Mouse (Mus musculus) brain, embryonic 14.5 days (tissue): ENCODE results near the gene Proser3. TPM values are rescaled to one million over a fixed set of nuclear protein-coding genes. Genes with fewer than 3 reads are reported as not detected.
"Not testable (repeated sequence)": the region's sequence is repeated elsewhere in the genome, so short reads cannot be mapped to it uniquely, and the experiment has no call there.

ENCODE experiments used
- DNase-seq: peaks from one replicate; pipeline ENCODE4 v3.0.0-alpha.2; 2011; ENCODE audit warnings: low read depth
- CTCF ChIP-seq: fragments of 200-500 bp; IDR thresholded peaks from 2 replicates; pipeline ENCODE4 v1.5.1; 2012; ENCODE audit warnings: inconsistent platforms, mild to moderate bottlenecking, moderate library complexity, borderline replicate concordance; ENCODE audit not compliant: insufficient read depth, insufficient read length; ENCODE audit errors: extremely low read depth
- POLR2A ChIP-seq: fragments of 200-500 bp; IDR thresholded peaks from 2 replicates; pipeline ENCODE4 v1.6.1; 2012; ENCODE audit warnings: mild to moderate bottlenecking, inconsistent platforms, borderline replicate concordance; ENCODE audit not compliant: poor library complexity, insufficient read depth, insufficient read length, severe bottlenecking; ENCODE audit errors: extremely low read depth
- polyA plus RNA-seq: library from polyadenylated mRNA; depleted of rRNA; stranded (reverse); fragments of >200 nt; gene quantifications from 2 replicates; pipeline ENCODE4 v1.2.3, GENCODE M21; 2012

Gene Proser3
- polyA plus RNA-seq, 1 experiment: 24.1 TPM

GRCm38 (mm10) chr7:30522871-30523270 lies 29.2 kb downstream of the Proser3 start:
- no peak for DNase-seq
- TF ChIP-seq CTCF (no peak), POLR2A (no peak)

- DNase-seq: no peak
- TF ChIP-seq CTCF (no peak), POLR2A (no peak)
These were observed 31.2 kb downstream of the Proser3 start for GRCm38 (mm10) chr7:30520856-30521255.

GRCm38 (mm10) chr7:30520396-30520795 lies 31.7 kb downstream of the Proser3 start:
- peak; percentile 29 for DNase-seq
- no peak for TF ChIP-seq CTCF
- TF ChIP-seq POLR2A: no peak

GRCm38 (mm10) chr7:30518325-30518724 lies 33.8 kb downstream of the Proser3 start:
- no peak for DNase-seq
- no peak for TF ChIP-seq POLR2A
- TF ChIP-seq CTCF: peak; percentile 29; the same call in 1 of the 2 replicates

GRCm38 (mm10) chr7:30515003-30515760 lies 36.9 kb downstream of the Proser3 start:
- TF ChIP-seq CTCF (no peak), POLR2A (no peak)
- no peak for DNase-seq

GRCm38 (mm10) chr7:30508061-30508460 lies 44.0 kb downstream of the Proser3 start:
- TF ChIP-seq CTCF (no peak), POLR2A (no peak)
- no peak for DNase-seq

- DNase-seq: not testable (repeated sequence)
- TF ChIP-seq CTCF: peak; percentile 37; the same call in 1 of the 2 replicates
These were observed 50.9 kb downstream of the Proser3 start for GRCm38 (mm10) chr7:30501159-30501558.

- not testable (repeated sequence) for DNase-seq
These were observed 56.5 kb downstream of the Proser3 start for GRCm38 (mm10) chr7:30495506-30496042.

GRCm38 (mm10) chr7:30493401-30493931 lies 58.6 kb downstream of the Proser3 start, which contains the start of gene Prodh2:
Prodh2 (plus strand) TSS chr7:30493622.
- no peak for DNase-seq
- no peak for TF ChIP-seq POLR2A
- TF ChIP-seq CTCF: no peak

- DNase-seq: peak; percentile 86
- TF ChIP-seq POLR2A (no peak), CTCF (peak; percentile 77; the same call in 1 of the 2 replicates)
These were observed 59.3 kb downstream of the Proser3 start for GRCm38 (mm10) chr7:30492765-30493164.

- TF ChIP-seq POLR2A (no peak), CTCF (peak; percentile 33; the same call in 1 of the 2 replicates)
- no peak for DNase-seq
These were observed 61.2 kb downstream of the Proser3 start for GRCm38 (mm10) chr7:30490957-30491307.
